Mouse (Mus musculus): ENCODE data around the gene Gcc2.
"Not testable (repeated sequence)": the region's sequence is repeated elsewhere in the genome, so short reads cannot be mapped to it uniquely, and the experiment has no call there.

The Gcc2 gene

GRCm38 (mm10) chr10:58323028-58323991, 68.0 kb downstream of the Gcc2 start, which contains the start of gene Lims1:
Gene Lims1 (plus strand): TSS chr10:58323466.
- peak; percentile 99 for DNase-seq (ENCODE audit: low read depth, low spot score)

- no peak for DNase-seq (ENCODE audit: low read depth, low spot score)
Measured at GRCm38 (mm10) chr10:58326271-58326670, 71.0 kb downstream of the Gcc2 start.

- not testable (repeated sequence) for DNase-seq (ENCODE audit: low read depth, low spot score)
Measured at GRCm38 (mm10) chr10:58327836-58328235, 72.5 kb downstream of the Gcc2 start.

- DNase-seq (ENCODE audit: low read depth, low spot score) = no peak
Measured at GRCm38 (mm10) chr10:58328517-58329108, 73.3 kb downstream of the Gcc2 start.

- no peak for DNase-seq (ENCODE audit: low read depth, low spot score)
Measured at GRCm38 (mm10) chr10:58330635-58331034, 75.3 kb downstream of the Gcc2 start.

GRCm38 (mm10) chr10:58331741-58332140, 76.4 kb downstream of the Gcc2 start:
- DNase-seq (ENCODE audit: low read depth, low spot score) = no peak

GRCm38 (mm10) chr10:58333414-58333813, 78.1 kb downstream of the Gcc2 start:
- DNase-seq (ENCODE audit: low read depth, low spot score) = no peak

- DNase-seq (ENCODE audit: low read depth, low spot score) = no peak
Measured at GRCm38 (mm10) chr10:58336156-58336555, 80.9 kb downstream of the Gcc2 start.

GRCm38 (mm10) chr10:58337091-58337490, 81.8 kb downstream of the Gcc2 start:
- not testable (repeated sequence) for DNase-seq (ENCODE audit: low read depth, low spot score)

GRCm38 (mm10) chr10:58338590-58338989, 83.3 kb downstream of the Gcc2 start:
- DNase-seq (ENCODE audit: low read depth, low spot score) = no peak

- no peak for DNase-seq (ENCODE audit: low read depth, low spot score)
Measured at GRCm38 (mm10) chr10:58341685-58342084, 86.4 kb downstream of the Gcc2 start.

- DNase-seq (ENCODE audit: low read depth, low spot score) = no peak
Measured at GRCm38 (mm10) chr10:58342199-58342598, 86.9 kb downstream of the Gcc2 start.

- no peak for DNase-seq (ENCODE audit: low read depth, low spot score)
Measured at GRCm38 (mm10) chr10:58343552-58343951, 88.3 kb downstream of the Gcc2 start.

GRCm38 (mm10) chr10:58350600-58350999, 95.3 kb downstream of the Gcc2 start:
- no peak for DNase-seq (ENCODE audit: low read depth, low spot score)

- no peak for DNase-seq (ENCODE audit: low read depth, low spot score)
Measured at GRCm38 (mm10) chr10:58351670-58352069, 96.4 kb downstream of the Gcc2 start.

GRCm38 (mm10) chr10:58352364-58352763, 97.1 kb downstream of the Gcc2 start:
- no peak for DNase-seq (ENCODE audit: low read depth, low spot score)

GRCm38 (mm10) chr10:58354561-58354960, 99.3 kb downstream of the Gcc2 start:
- DNase-seq (ENCODE audit: low read depth, low spot score) = no peak
